Mouse (Mus musculus) cerebellum, adult 2 months (tissue): ENCODE measurements around the gene Foxn1. TPM values are rescaled to one million over a fixed set of nuclear protein-coding genes. Genes with fewer than 3 reads are reported as not detected.

Experiments
- DNase-seq, 2 experiments: peaks; one replicate each; pipeline ENCODE4 v3.0.0; 2021
- H3K27ac ChIP-seq: fragments of 200-500 bp; 2 replicates; pipeline ENCODE4 v1.5.1; 2012; ENCODE audit warnings: low read length, control low read depth, inconsistent platforms; ENCODE audit not compliant: insufficient read depth
- H3K27me3 ChIP-seq: fragments of 200-500 bp; 2 replicates; pipeline ENCODE4 v1.6.1; 2012; ENCODE audit warnings: inconsistent platforms, mild to moderate bottlenecking, low read length, moderate library complexity; ENCODE audit not compliant: control insufficient read depth, insufficient read depth
- H3K4me1 ChIP-seq: fragments of 200-500 bp; 2 replicates; pipeline ENCODE4 v1.6.1; 2011; ENCODE audit warnings: low read length; ENCODE audit not compliant: control insufficient read depth, insufficient read depth
- H3K4me3 ChIP-seq: fragments of 200-500 bp; replicated peaks from 2 replicates; pipeline ENCODE3; 2011; ENCODE audit warnings: mild to moderate bottlenecking, low read depth, low read length, control low read depth; ENCODE audit not compliant: insufficient read depth
- CTCF ChIP-seq: fragments of 200-500 bp; IDR thresholded peaks from 2 replicates; pipeline ENCODE4 v1.5.1; 2011; ENCODE audit warnings: low read depth, mild to moderate bottlenecking, control low read depth, low read length, moderate library complexity, borderline replicate concordance; ENCODE audit not compliant: insufficient read depth
- POLR2A ChIP-seq: fragments of 200-500 bp; IDR thresholded peaks from 2 replicates; pipeline ENCODE4 v1.6.1; 2011; ENCODE audit warnings: low read length, control low read depth, borderline replicate concordance; ENCODE audit not compliant: insufficient read depth
- WGBS: fragments of 180-500 bp; shearing (Covaris S2); methylation state at CpG from one replicate; pipeline ENCODE4 v1.1.7; 2018; 5-methylcytosine and 5-hydroxymethylcytosine counted together
- polyA plus RNA-seq: library from polyadenylated mRNA; depleted of rRNA; stranded (reverse); fragments of >200 nt; gene quantifications from 2 replicates; pipeline ENCODE4 v1.2.3, GENCODE M21; 2012

Gene Foxn1
- polyA plus RNA-seq, 1 experiment, result not detected

- H3K4me1 ChIP-seq, result peaks cover 3% of the 10 kb centered on the region; the same call in 1 of the 2 replicates
- no peak overlapping the region for H3K4me3 ChIP-seq
- H3K27me3 ChIP-seq, result no peaks in the 10 kb centered on the region
- WGBS, result 29% methylated on average over 18 of the region's 18 CpGs
- H3K27ac ChIP-seq, result no peak overlapping the region
- peak; percentile 71 for TF ChIP-seq CTCF
- no peak for TF ChIP-seq POLR2A
- peak; percentile 51 to 66 for DNase-seq
Observed at GRCm38 (mm10) chr11:78397397-78397796, 11.0 kb upstream of the Foxn1 start.

- no peak for DNase-seq
- no peak for TF ChIP-seq CTCF
- no peak for TF ChIP-seq POLR2A
- Histone ChIP-seq H3K4me3 (no peak overlapping the region), H3K27ac (no peak overlapping the region), H3K4me1 (peaks cover 3% of the 10 kb centered on the region; the same call in 1 of the 2 replicates), H3K27me3 (no peaks in the 10 kb centered on the region)
- WGBS, result 67% methylated on average over 11 of the region's 11 CpGs
Observed at GRCm38 (mm10) chr11:78396950-78397349, 10.6 kb upstream of the Foxn1 start.

- Histone ChIP-seq H3K4me3 (no peak overlapping the region), H3K27ac (no peak overlapping the region), H3K27me3 (no peaks in the 10 kb centered on the region), H3K4me1 (peaks cover 3% of the 10 kb centered on the region; the same call in 1 of the 2 replicates)
- no peak for DNase-seq
- TF ChIP-seq POLR2A (no peak), CTCF (no peak)
- WGBS, result 82% methylated on average over 3 of the region's 3 CpGs
Observed at GRCm38 (mm10) chr11:78392728-78393127, 6.4 kb upstream of the Foxn1 start.

GRCm38 (mm10) chr11:78385776-78386175 is 582 bp downstream of the Foxn1 start:
- no peak for TF ChIP-seq POLR2A
- TF ChIP-seq CTCF, result no peak
- no peak for DNase-seq
- WGBS, result 75% methylated on average over 10 of the region's 10 CpGs
- Histone ChIP-seq H3K4me3 (no peak overlapping the region), H3K27me3 (no peaks in the 10 kb centered on the region), H3K27ac (no peak overlapping the region), H3K4me1 (peaks cover under 1% of the 10 kb centered on the region; the same call in 1 of the 2 replicates)

GRCm38 (mm10) chr11:78382701-78383100 is 3.7 kb downstream of the Foxn1 start:
- peaks cover 4% of the 10 kb centered on the region; the same call in 1 of the 2 replicates for H3K4me1 ChIP-seq
- no peaks in the 10 kb centered on the region for H3K27me3 ChIP-seq
- H3K4me3 ChIP-seq, result no peak overlapping the region
- 65% methylated on average over 5 of the region's 5 CpGs for WGBS
- DNase-seq, result no peak
- TF ChIP-seq CTCF (no peak), POLR2A (no peak)
- no peak overlapping the region for H3K27ac ChIP-seq

DNA sequence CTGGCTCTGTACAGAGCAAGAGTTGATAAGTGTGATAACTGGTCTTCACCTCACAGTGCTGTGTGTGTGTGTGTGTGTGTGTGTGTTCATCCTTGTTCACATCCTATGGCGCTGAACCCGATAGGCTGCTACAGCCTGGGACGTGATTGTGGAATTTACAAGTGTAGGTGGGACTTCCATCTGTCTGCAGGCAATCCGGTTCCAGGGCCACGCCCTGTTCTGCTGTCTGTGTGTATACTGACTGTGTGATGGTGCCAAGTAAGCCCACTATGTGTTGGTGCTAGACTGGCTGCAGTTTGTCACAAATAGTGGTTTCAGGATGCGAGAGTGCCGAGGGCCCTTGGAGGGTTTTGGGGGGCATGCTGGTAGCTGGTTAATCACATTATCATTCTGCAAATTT is 4.1 kb downstream of the Foxn1 start:
- H3K27ac ChIP-seq, result no peak overlapping the region
- no peak for DNase-seq
- H3K4me1 ChIP-seq, result peaks cover 4% of the 10 kb centered on the region; the same call in 1 of the 2 replicates
- H3K27me3 ChIP-seq, result no peaks in the 10 kb centered on the region
- WGBS, result 86% methylated on average over 7 of the region's 7 CpGs
- no peak for TF ChIP-seq POLR2A
- TF ChIP-seq CTCF, result no peak
- H3K4me3 ChIP-seq, result no peak overlapping the region

DNA sequence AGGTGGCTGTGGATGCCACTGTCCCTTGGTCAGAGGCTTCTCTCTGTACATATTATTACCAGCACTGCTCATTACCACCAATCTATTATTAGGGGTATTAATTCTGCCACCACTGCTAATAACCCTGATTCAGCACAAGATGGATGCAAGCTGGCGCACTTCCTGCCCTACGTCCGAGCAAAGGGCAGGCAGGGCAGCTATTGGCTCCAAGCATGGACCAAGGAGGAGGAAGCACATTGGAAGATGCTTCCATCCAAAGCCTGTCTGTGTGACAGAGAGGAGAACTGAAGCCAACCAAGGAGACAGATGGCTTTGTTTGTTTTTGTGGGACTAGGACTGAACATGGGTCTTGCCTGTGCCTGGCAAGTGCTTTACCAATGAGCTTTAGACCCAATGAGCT is 5.4 kb downstream of the Foxn1 start:
- Histone ChIP-seq H3K27me3 (no peaks in the 10 kb centered on the region), H3K4me3 (no peak overlapping the region), H3K4me1 (peaks cover 4% of the 10 kb centered on the region; the same call in 1 of the 2 replicates), H3K27ac (no peak overlapping the region)
- DNase-seq, result no peak
- 56% methylated on average over 3 of the region's 3 CpGs for WGBS
- TF ChIP-seq POLR2A, result no peak
- TF ChIP-seq CTCF, result no peak

DNA sequence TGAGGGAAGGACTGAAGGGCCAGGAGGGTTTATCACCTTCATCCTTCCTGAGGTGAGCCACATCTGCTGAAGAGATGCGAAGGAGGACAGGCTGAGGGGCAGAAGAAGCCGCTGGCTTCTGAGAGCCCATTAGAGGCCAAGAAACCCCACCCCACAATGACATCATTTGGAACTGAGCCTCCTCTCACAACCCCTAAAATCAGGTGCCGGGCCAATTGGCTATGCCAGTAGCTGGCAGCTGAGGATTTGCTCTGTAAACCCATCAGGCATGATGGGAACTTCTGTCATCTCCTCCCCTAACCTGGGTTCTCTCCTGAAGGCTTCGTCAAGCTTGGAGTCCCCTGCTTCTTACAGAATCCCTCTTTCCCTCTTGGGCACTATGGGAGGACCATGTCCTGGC is 6.0 kb downstream of the Foxn1 start:
- no peak overlapping the region for H3K27ac ChIP-seq
- TF ChIP-seq CTCF (no peak), POLR2A (no peak)
- H3K4me3 ChIP-seq, result no peak overlapping the region
- whole genome bisulfite sequencing, result 14% methylated on average over 4 of the region's 4 CpGs
- no peaks in the 10 kb centered on the region for H3K27me3 ChIP-seq
- DNase-seq, result no peak
- peaks cover 4% of the 10 kb centered on the region; the same call in 1 of the 2 replicates for H3K4me1 ChIP-seq
